Mouse (Mus musculus): ENCODE results near the gene Rbm44.
A peak's percentile ranks its signal among the peaks of the same experiment; 100 is the strongest.

DNA sequence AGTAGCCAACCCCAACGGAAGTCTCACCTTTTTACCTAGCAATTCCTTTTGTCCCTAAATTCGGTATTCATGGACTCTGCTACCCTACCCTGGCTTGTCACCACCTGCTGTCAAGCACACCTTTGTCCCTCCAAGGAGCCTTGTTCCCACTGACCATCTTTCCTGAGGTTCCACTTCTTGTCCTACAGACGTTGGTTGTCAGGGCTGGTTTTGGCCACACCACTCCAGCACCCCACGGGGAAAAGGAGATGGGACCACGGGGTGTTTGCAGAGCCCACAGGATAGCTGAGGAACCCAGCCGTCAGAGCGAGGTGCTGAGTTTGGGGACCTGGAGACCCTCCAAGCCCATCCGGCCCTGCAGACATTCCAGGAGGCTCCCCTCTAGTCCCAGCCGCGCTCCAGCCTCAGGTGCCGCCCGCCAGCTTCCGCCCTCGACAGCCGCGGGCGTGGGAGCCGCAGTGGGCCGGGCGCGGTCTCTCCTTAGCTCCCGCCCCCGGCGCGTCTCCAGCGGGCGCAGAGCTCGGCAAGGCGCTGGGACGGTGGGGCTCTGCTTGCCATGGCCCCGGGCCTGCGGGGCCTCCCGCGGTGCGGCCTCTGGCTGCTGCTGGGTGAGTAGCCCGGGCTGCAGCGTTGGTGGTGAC, 34.8 kb downstream of the Rbm44 start, which contains the start of gene Ramp1:
- 0 out of 2 replicates have a peak, but pooled peaks have one; percentile 22 for TF ChIP-seq POLR2A (IDR thresholded peaks at IDR 0.05; ENCODE audit: insufficient read depth, low read depth, low read length)
- no peak for TF ChIP-seq CTCF (IDR thresholded peaks at IDR 0.05; ENCODE audit: insufficient read depth, low read depth, low read length)

Measured in olfactory bulb, adult 2 months (tissue).